Mouse (Mus musculus) brain, embryonic 14.5 days (tissue): ENCODE measurements at regions not wholly inside any gene's neighbourhood (a gene's known extent, or its start where the extent isn't known, plus 50 kb on each side); places are given as distances from the start of the nearest gene placed in this dataset.

Source experiments
- DNase-seq: peaks from one replicate; pipeline ENCODE4 v3.0.0-alpha.2; 2011; ENCODE audit warnings: low read depth
- CTCF ChIP-seq: fragments of 200-500 bp; IDR thresholded peaks from 2 replicates; pipeline ENCODE4 v1.5.1; 2012; ENCODE audit warnings: inconsistent platforms, mild to moderate bottlenecking, moderate library complexity, borderline replicate concordance; ENCODE audit not compliant: insufficient read depth, insufficient read length; ENCODE audit errors: extremely low read depth
- POLR2A ChIP-seq: fragments of 200-500 bp; IDR thresholded peaks from 2 replicates; pipeline ENCODE4 v1.6.1; 2012; ENCODE audit warnings: mild to moderate bottlenecking, inconsistent platforms, borderline replicate concordance; ENCODE audit not compliant: poor library complexity, insufficient read depth, insufficient read length, severe bottlenecking; ENCODE audit errors: extremely low read depth

- no peak for DNase-seq
- TF ChIP-seq CTCF (no peak), POLR2A (no peak)
These were observed 148.9 kb upstream of the Sdr16c6 start for GRCm38 (mm10) chr4:4226209-4226608.

GRCm38 (mm10) chr4:4219701-4220100 lies 142.4 kb upstream of the Sdr16c6 start:
- DNase-seq: no peak
- no peak for TF ChIP-seq POLR2A
- TF ChIP-seq CTCF: no peak

DNA sequence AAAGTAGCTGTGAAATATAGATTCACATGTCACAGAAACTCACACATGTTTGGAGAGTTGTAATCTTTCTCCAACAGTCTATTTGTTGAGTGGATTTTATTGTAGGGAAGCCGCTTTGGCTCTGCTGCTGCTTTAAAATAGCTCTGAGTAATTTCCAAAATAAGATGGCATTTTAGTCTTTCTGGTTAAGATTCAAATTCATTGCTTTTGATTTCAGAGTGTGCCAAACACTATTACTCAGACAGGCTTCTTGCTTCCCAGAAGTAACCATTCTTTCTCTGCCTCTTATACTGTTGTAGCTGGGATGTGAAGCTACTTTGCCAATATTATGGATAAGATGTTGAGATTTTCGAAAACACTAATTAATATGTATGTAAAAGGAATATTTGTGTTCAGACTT lies 134.6 kb upstream of the Sdr16c6 start:
- TF ChIP-seq CTCF (no peak), POLR2A (no peak)
- no peak for DNase-seq

GRCm38 (mm10) chr4:4205158-4205557 lies 127.8 kb upstream of the Sdr16c6 start:
- no peak for TF ChIP-seq POLR2A
- TF ChIP-seq CTCF: no peak
- no peak for DNase-seq

GRCm38 (mm10) chr4:4199309-4199708 lies 122.0 kb upstream of the Sdr16c6 start:
- TF ChIP-seq CTCF (no peak), POLR2A (no peak)
- no peak for DNase-seq

DNA sequence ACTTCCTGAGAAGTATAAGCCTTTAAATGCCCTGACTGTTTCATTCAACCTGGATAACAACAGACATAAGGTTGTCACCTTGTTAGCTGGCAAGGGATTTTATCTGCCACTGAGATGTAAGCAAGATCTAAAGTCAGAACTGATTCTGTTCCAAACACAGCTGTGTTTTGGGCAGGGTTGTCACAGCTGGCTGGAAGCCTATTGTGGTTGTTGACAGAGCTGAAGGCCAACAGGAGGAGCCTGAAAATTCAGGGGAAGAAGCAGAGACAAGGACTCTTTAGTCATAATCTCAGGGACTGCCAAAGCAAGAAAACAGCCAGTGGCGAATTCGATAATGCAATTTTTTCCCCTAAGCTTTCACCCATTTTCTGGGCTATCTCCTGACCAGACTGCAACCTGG lies 118.5 kb upstream of the Sdr16c6 start:
- TF ChIP-seq CTCF: no peak
- TF ChIP-seq POLR2A: no peak

DNA sequence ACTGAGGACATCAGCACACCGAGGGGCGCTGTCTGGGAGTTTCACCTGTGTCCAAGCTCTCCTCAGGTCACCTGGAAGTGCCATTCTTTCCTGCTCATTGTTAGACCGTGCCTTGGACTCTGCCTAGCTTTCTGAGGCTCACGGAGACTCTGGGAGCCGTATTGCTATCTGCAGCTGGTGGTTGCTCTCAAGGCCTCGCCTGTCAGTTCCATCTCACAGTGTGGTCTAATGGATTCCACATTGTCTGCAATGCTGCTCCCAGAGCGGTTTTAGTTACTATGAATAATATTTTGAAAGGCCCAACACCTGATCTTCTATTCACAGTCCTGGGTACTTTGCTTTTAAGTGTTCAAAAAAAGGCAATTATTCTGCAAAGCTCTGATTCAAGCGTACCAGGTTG lies 117.9 kb upstream of the Sdr16c6 start:
- DNase-seq: peak; percentile 23
- TF ChIP-seq CTCF (no peak), POLR2A (no peak)

More for the DNA sequence above, 118.5 kb upstream of the Sdr16c6 start:
- peak; percentile 17 for DNase-seq
